Mouse (Mus musculus): Measurements from ENCODE around the gene Aldh3a2. TPM values are rescaled to one million over a fixed set of nuclear protein-coding genes. Genes with fewer than 3 reads are reported as not detected.

The Aldh3a2 gene
- total and polyA plus RNA-seq, 2 experiments from 2014 or later: 33.9 to 49.3 TPM

- Histone ChIP-seq H3K27ac (ENCODE audit: low read depth, low read length) (no peak overlapping the region), H3K4me1 (ENCODE audit: insufficient read depth, low read length) (no peaks in the 10 kb centered on the region), H3K9me3 (ENCODE audit: low read length) (no peaks in the 10 kb centered on the region), H3K27me3 (ENCODE audit: insufficient read depth, low read length) (no peaks in the 10 kb centered on the region), H3K4me2 (ENCODE audit: low read depth, low read length, poor library complexity, severe bottlenecking) (no peak overlapping the region), H3K9ac (replicated peaks; ENCODE audit: low read length, poor library complexity, severe bottlenecking) (no peak overlapping the region), H3K4me3 (ENCODE audit: low read depth, low read length) (no peak overlapping the region), H3K36me3 (ENCODE audit: insufficient read depth, low read length) (no peaks in the 10 kb centered on the region)
- TF ChIP-seq CTCF (IDR thresholded peaks at IDR 0.05): no peak
- DNase-seq (ENCODE audit: low spot score) (no peak), ATAC-seq (ENCODE audit: low FRiP score) (no peak)
- 79% methylated on average over 3 of the region's 3 CpGs for WGBS
Observed at GRCm38 (mm10) chr11:61294431-61294830, 27.2 kb upstream of the Aldh3a2 start.

- ATAC-seq (ENCODE audit: low FRiP score) (no peak), DNase-seq (ENCODE audit: low spot score) (no peak)
- Histone ChIP-seq H3K4me2 (ENCODE audit: low read depth, low read length, poor library complexity, severe bottlenecking) (no peak overlapping the region), H3K9ac (replicated peaks; ENCODE audit: low read length, poor library complexity, severe bottlenecking) (no peak overlapping the region), H3K27ac (ENCODE audit: low read depth, low read length) (no peak overlapping the region), H3K9me3 (ENCODE audit: low read length) (no peaks in the 10 kb centered on the region), H3K27me3 (ENCODE audit: insufficient read depth, low read length) (no peaks in the 10 kb centered on the region), H3K4me3 (ENCODE audit: low read depth, low read length) (no peak overlapping the region), H3K36me3 (ENCODE audit: insufficient read depth, low read length) (no peaks in the 10 kb centered on the region), H3K4me1 (ENCODE audit: insufficient read depth, low read length) (no peaks in the 10 kb centered on the region)
- no peak for TF ChIP-seq CTCF (IDR thresholded peaks at IDR 0.05)
- WGBS: 48% methylated on average over 2 of the region's 2 CpGs
Observed at GRCm38 (mm10) chr11:61293251-61293650, 26.0 kb upstream of the Aldh3a2 start.

DNA sequence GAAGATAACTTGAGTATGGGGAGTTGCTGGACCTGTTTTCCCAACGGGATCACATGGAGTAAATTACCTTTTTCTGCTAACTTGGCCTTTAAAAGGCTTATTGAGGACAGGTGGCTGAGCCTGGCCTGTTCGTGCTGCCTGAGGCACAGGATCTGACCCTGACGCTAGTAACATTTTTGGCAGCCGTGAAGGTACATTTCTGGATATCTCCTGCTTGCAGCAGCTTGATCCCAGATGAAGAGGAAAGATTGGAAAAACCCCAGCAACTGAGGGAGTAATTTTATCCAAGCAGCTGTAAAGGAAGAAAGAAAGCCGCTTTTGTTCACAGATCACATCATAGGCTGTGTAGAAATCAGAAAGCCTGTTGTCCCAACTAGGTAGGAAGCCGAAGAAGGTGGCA is 17.1 kb upstream of the Aldh3a2 start:
- no peak for TF ChIP-seq CTCF (IDR thresholded peaks at IDR 0.05)
- WGBS: 69% methylated on average over 6 of the region's 6 CpGs

DNA sequence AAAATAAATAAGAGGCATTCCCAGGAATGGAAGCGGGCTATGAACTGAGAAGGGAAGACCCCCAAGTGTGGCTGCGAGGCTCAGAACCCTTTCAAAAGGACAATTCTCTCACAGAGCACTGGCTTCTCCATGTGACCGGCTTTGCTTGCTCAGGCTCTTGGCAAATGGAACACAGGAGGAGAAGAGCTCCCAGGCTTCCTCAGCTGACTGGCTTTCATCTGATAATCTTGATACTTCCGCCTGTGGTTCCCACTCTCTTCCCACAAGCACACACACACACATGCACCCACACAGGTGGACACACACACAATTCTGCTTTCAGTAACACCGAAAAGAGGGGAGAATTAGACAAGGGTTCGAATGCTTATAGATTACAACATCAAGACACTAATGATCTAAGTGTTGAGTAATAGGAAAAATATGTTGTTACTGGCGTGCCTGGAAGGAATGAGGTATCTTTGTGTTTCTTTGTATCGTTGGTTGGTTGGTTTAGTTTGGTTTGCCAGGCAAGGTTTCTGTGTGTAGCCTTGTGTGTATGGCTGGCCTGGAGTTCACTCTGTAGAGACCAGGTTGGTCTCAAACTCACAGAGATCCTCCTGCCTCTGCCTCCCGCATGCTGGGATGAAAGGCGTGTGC is 16.3 kb upstream of the Aldh3a2 start:
- WGBS: 89% methylated on average over 10 of the region's 10 CpGs
- no peaks in the 10 kb centered on the region for H3K9me3 ChIP-seq (ENCODE audit: low read length)
- H3K4me2 ChIP-seq (ENCODE audit: low read depth, low read length, poor library complexity, severe bottlenecking): no peak overlapping the region
- no peak overlapping the region for H3K4me3 ChIP-seq (ENCODE audit: low read depth, low read length)
- no peak for ATAC-seq (ENCODE audit: low FRiP score)
- no peak for TF ChIP-seq CTCF (IDR thresholded peaks at IDR 0.05)
- no peak for DNase-seq (ENCODE audit: low spot score)
- no peak overlapping the region for H3K9ac ChIP-seq (replicated peaks; ENCODE audit: low read length, poor library complexity, severe bottlenecking)
- H3K27me3 ChIP-seq (ENCODE audit: insufficient read depth, low read length): no peaks in the 10 kb centered on the region
- no peaks in the 10 kb centered on the region for H3K4me1 ChIP-seq (ENCODE audit: insufficient read depth, low read length)
- no peak overlapping the region for H3K27ac ChIP-seq (ENCODE audit: low read depth, low read length)
- no peaks in the 10 kb centered on the region for H3K36me3 ChIP-seq (ENCODE audit: insufficient read depth, low read length)

More for the DNA sequence above, 17.1 kb upstream of the Aldh3a2 start:
- H3K9me3 ChIP-seq (ENCODE audit: low read length): no peaks in the 10 kb centered on the region
- H3K4me1 ChIP-seq (ENCODE audit: insufficient read depth, low read length): no peaks in the 10 kb centered on the region
- H3K9ac ChIP-seq (replicated peaks; ENCODE audit: low read length, poor library complexity, severe bottlenecking): no peak overlapping the region
- DNase-seq (ENCODE audit: low spot score) (no peak), ATAC-seq (ENCODE audit: low FRiP score) (no peak)
- no peak overlapping the region for H3K27ac ChIP-seq (ENCODE audit: low read depth, low read length)
- H3K4me3 ChIP-seq (ENCODE audit: low read depth, low read length): no peak overlapping the region
- no peak overlapping the region for H3K4me2 ChIP-seq (ENCODE audit: low read depth, low read length, poor library complexity, severe bottlenecking)
- no peaks in the 10 kb centered on the region for H3K27me3 ChIP-seq (ENCODE audit: insufficient read depth, low read length)
- no peaks in the 10 kb centered on the region for H3K36me3 ChIP-seq (ENCODE audit: insufficient read depth, low read length)

GRCm38 (mm10) chr11:61278445-61279077 is 11.3 kb upstream of the Aldh3a2 start:
- Histone ChIP-seq H3K27me3 (ENCODE audit: insufficient read depth, low read length) (no peaks in the 10 kb centered on the region), H3K4me3 (ENCODE audit: low read depth, low read length) (no peak overlapping the region), H3K9me3 (ENCODE audit: low read length) (no peaks in the 10 kb centered on the region), H3K4me2 (ENCODE audit: low read depth, low read length, poor library complexity, severe bottlenecking) (no peak overlapping the region), H3K4me1 (ENCODE audit: insufficient read depth, low read length) (no peaks in the 10 kb centered on the region), H3K36me3 (ENCODE audit: insufficient read depth, low read length) (no peaks in the 10 kb centered on the region), H3K27ac (ENCODE audit: low read depth, low read length) (no peak overlapping the region), H3K9ac (replicated peaks; ENCODE audit: low read length, poor library complexity, severe bottlenecking) (no peak overlapping the region)
- TF ChIP-seq CTCF (IDR thresholded peaks at IDR 0.05): no peak
- DNase-seq (ENCODE audit: low spot score) (no peak), ATAC-seq (ENCODE audit: low FRiP score) (no peak)
- 90% methylated on average over 8 of the region's 8 CpGs for WGBS

DNA sequence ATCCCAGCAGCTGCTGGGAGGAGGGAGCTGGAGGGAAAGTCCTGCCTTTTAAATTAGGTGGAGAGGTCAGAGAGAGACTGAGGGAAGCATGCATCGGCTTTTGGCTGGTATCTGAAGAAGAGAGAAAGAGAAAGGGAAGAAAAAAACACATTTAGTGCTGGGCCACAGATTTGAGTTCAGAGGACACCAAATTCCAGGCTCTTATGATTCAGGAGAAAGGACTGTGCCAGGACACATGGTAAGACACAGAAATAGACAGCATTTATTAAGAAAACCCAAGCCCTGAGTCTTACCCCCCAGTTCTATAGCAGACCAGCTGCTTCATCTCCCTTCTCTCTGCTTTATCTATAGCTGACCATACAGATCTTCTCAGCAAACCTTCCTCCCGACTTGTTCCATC is 10.7 kb upstream of the Aldh3a2 start:
- H3K27ac ChIP-seq (ENCODE audit: low read depth, low read length): no peak overlapping the region
- H3K4me2 ChIP-seq (ENCODE audit: low read depth, low read length, poor library complexity, severe bottlenecking): no peak overlapping the region
- ATAC-seq (ENCODE audit: low FRiP score) (no peak), DNase-seq (ENCODE audit: low spot score) (no peak)
- H3K4me3 ChIP-seq (ENCODE audit: low read depth, low read length): no peak overlapping the region
- H3K27me3 ChIP-seq (ENCODE audit: insufficient read depth, low read length): no peaks in the 10 kb centered on the region
- no peaks in the 10 kb centered on the region for H3K9me3 ChIP-seq (ENCODE audit: low read length)
- WGBS: 79% methylated on average over 2 of the region's 2 CpGs
- H3K4me1 ChIP-seq (ENCODE audit: insufficient read depth, low read length): no peaks in the 10 kb centered on the region
- H3K9ac ChIP-seq (replicated peaks; ENCODE audit: low read length, poor library complexity, severe bottlenecking): no peak overlapping the region
- TF ChIP-seq CTCF (IDR thresholded peaks at IDR 0.05): no peak
- no peaks in the 10 kb centered on the region for H3K36me3 ChIP-seq (ENCODE audit: insufficient read depth, low read length)

Data from midbrain, postnatal 0 days (tissue).